Mouse (Mus musculus) G1E (cell line): ENCODE results near the gene Prpf40b. TPM values are rescaled to one million over a fixed set of nuclear protein-coding genes. Genes with fewer than 3 reads are reported as not detected.

Source experiments
- ATAC-seq: 2 replicates; pipeline ENCODE4 v1.8.0; 2016; ENCODE audit warnings: mild to moderate bottlenecking; ENCODE audit not compliant: insufficient number of reproducible peaks, poor library complexity, low FRiP score, severe bottlenecking; ENCODE audit errors: extremely low read depth
- DNase-seq: peaks from one replicate; pipeline ENCODE4 v3.0.0; 2012; ENCODE audit warnings: low spot score
- H3K27me3 ChIP-seq: 2 replicates; pipeline ENCODE4 v1.6.1; 2012; ENCODE audit warnings: mild to moderate bottlenecking, low read length, inconsistent platforms; ENCODE audit not compliant: insufficient read depth
- H3K36me3 ChIP-seq: replicated peaks from 2 replicates; pipeline ENCODE3; 2012; ENCODE audit warnings: mild to moderate bottlenecking, inconsistent platforms
- H3K4me1 ChIP-seq: 2 replicates; pipeline ENCODE4 v1.6.1; 2012; ENCODE audit warnings: low read depth, low read length, inconsistent platforms, mixed read lengths; ENCODE audit not compliant: insufficient read depth
- H3K4me3 ChIP-seq: 2 replicates; pipeline ENCODE4 v1.5.1; 2012; ENCODE audit warnings: low read depth, mild to moderate bottlenecking, inconsistent platforms, low read length, moderate library complexity, mixed read lengths
- H3K9me3 ChIP-seq: replicated peaks from 2 replicates; pipeline ENCODE4 v1.6.1; 2012; ENCODE audit warnings: inconsistent platforms
- CTCF ChIP-seq: IDR thresholded peaks from 2 replicates; pipeline ENCODE4 v1.5.1; 2012; ENCODE audit warnings: low read depth, low read length, inconsistent platforms, mixed read lengths
- GATA1 ChIP-seq: IDR thresholded peaks from 2 replicates; pipeline ENCODE4 v1.6.1; 2012; ENCODE audit warnings: borderline replicate concordance, low read length, inconsistent platforms, mixed read lengths
- GATA2 ChIP-seq: IDR thresholded peaks from 2 replicates; pipeline ENCODE4 v1.6.1; 2012; ENCODE audit warnings: low read depth, low read length, inconsistent platforms, borderline replicate concordance
- POLR2AphosphoS5 ChIP-seq: IDR thresholded peaks from 2 replicates; pipeline ENCODE4 v1.6.1; 2012; ENCODE audit warnings: low read depth, low read length, inconsistent platforms; ENCODE audit not compliant: insufficient replicate concordance
- TAL1 ChIP-seq: conservative IDR thresholded peaks from 2 replicates; pipeline ENCODE4 v1.6.1; 2012; ENCODE audit warnings: low read depth, low read length, inconsistent platforms, mixed read lengths
- polyA plus RNA-seq: library from polyadenylated mRNA; stranded (reverse); fragments of >175 nt; gene quantifications from 2 replicates; pipeline ENCODE4 v1.2.3, GENCODE M21; 2012
- total RNA-seq, 2 experiments: library from RNA; stranded (forward) in 1 of 2; stranded (reverse) in 1 of 2; fragments of 200-1000 nt in 1 of 2; fragments of >200 nt in 1 of 2; fragmentation: Nextera tagmentation in 1 of 2; gene quantifications; 2 replicates each; pipeline ENCODE4 v1.2.3; 2014 to 2017

Gene Prpf40b
- total and polyA plus RNA-seq, 3 experiments = 10.1 to 47.2 (median 39.1) TPM

DNA sequence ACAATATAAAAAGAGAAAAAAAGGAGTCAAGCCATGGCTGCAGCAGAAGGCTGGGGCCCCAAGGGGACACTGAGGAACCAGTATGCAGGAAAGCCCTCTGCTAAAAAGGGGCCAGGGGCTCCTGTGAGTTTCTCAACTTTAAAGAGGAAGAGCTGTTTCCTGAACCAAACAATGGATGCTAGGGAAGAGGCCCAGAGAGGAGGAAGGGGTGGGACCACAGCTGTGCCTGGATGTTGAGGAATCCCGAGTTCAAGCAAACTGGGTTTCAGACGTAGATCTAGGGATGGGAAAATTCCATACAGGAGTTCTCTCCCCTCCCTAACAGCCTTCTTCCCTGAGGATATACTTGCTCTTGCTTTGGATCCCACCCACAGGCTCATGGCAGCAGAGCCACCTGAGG, 31.5 kb downstream of the Prpf40b start:
- peaks cover 9% of the 10 kb centered on the region for H3K4me1 ChIP-seq
- peaks cover 51% of the 10 kb centered on the region for H3K27me3 ChIP-seq
- ATAC-seq (no peak), DNase-seq (no peak)
- no peaks in the 10 kb centered on the region for H3K36me3 ChIP-seq
- H3K4me3 ChIP-seq = no peak overlapping the region
- no peaks in the 10 kb centered on the region for H3K9me3 ChIP-seq
- TF ChIP-seq TAL1 (no peak), POLR2AphosphoS5 (no peak), GATA1 (no peak), CTCF (no peak)

DNA sequence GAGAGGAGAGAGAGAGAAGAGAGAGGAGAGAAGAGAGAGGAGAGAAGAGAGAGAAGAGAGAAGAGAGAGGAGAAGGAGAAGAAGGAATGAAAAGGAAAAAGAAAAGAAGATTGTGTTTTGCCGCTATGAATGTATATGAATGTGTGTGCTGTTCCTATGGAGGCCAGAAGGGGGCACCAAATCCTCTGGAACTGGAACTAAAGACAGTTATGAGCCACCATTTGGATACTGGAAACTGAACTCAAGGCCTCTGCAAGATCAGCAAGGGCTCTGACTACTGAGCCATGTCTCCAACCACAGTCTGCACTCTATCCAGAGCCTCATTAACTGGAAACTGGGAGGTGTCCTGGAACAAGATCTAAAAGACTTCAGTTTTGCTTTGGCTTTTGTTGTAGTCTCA, 32.1 kb downstream of the Prpf40b start:
- no peak for TF ChIP-seq GATA2
- TF ChIP-seq CTCF = peak; percentile 59
- Histone ChIP-seq H3K27me3 (peaks cover 47% of the 10 kb centered on the region), H3K4me1 (peaks cover 9% of the 10 kb centered on the region), H3K36me3 (no peaks in the 10 kb centered on the region), H3K4me3 (no peak overlapping the region), H3K9me3 (no peaks in the 10 kb centered on the region)
- DNase-seq (no peak), ATAC-seq (no peak)

DNA sequence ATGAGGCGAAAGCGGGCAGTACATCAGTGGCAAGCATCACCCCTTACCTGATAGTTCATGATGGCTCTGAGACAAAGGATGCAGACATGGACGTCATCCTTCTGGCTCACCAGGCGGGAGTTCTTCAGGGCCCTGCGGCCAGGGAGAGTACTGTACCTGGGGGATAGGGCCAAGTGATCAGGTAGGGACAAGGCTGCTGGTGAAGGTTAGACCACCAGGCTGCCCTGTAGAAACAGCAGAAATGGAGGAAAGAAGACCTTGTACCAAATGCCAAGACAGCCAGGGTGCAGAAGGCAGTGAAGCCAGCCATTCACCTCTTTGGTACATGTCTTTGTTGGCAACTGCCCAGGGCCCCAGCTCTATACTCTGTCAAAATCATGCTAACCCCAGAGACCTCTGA, 33.1 kb downstream of the Prpf40b start:
- Histone ChIP-seq H3K4me1 (peaks cover 17% of the 10 kb centered on the region), H3K9me3 (no peaks in the 10 kb centered on the region), H3K4me3 (no peak overlapping the region), H3K36me3 (no peaks in the 10 kb centered on the region), H3K27me3 (peaks cover 44% of the 10 kb centered on the region)
- TF ChIP-seq POLR2AphosphoS5 = no peak
- TF ChIP-seq GATA2 = no peak
- no peak for TF ChIP-seq TAL1
- TF ChIP-seq GATA1 = no peak
- no peak for TF ChIP-seq CTCF
- no peak for DNase-seq
- ATAC-seq = no peak

DNA sequence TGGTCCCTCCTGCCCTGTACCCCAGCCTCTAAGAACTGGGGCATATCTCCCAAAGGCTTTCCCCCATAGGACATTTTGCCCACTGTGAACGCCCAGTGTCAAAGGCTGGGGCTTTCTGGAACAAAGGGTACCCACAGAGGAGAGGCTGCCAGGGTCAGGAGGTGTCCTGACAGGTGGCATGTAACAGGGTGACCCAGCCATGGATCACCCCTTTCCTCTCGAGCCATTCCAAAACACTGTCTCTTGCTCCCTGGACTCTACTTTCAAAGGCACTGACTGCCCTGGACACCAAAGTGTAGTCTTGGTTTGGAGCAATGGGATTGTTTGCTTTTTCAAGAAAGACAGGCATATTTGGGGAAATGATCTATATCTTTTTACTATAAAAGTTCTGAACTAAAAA, 35.4 kb downstream of the Prpf40b start:
- peaks cover 29% of the 10 kb centered on the region for H3K4me1 ChIP-seq
- H3K4me3 ChIP-seq = no peak overlapping the region
- TF ChIP-seq CTCF = no peak
- H3K9me3 ChIP-seq = no peaks in the 10 kb centered on the region
- no peak for DNase-seq
- no peak for ATAC-seq
- peaks cover 26% of the 10 kb centered on the region for H3K27me3 ChIP-seq
- H3K36me3 ChIP-seq = no peaks in the 10 kb centered on the region

DNA sequence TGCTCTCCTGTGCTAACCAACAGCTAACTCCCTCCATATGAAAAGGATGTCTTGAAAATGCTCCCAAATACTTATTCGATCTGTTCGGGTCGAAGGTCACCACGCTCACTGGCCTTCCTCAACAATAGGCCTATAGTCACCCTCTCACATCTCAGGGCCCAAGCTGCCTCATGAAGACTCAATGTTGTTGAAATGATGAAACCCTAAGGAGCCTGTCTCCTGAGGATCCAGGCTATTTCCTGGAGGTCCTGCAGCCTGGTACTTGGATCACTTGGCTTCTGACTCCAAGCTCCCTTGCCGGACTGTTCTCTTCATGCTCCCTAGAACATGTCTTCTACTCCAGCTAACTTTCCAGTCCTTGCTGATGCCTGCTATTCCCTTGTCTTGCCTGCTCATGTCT, 36.5 kb downstream of the Prpf40b start:
- ATAC-seq = no peak
- DNase-seq = no peak
- H3K36me3 ChIP-seq = no peaks in the 10 kb centered on the region
- H3K27me3 ChIP-seq = peaks cover 26% of the 10 kb centered on the region
- peaks cover 29% of the 10 kb centered on the region for H3K4me1 ChIP-seq
- TF ChIP-seq TAL1 (no peak), POLR2AphosphoS5 (no peak)
- no peak overlapping the region for H3K4me3 ChIP-seq
- H3K9me3 ChIP-seq = no peaks in the 10 kb centered on the region

DNA sequence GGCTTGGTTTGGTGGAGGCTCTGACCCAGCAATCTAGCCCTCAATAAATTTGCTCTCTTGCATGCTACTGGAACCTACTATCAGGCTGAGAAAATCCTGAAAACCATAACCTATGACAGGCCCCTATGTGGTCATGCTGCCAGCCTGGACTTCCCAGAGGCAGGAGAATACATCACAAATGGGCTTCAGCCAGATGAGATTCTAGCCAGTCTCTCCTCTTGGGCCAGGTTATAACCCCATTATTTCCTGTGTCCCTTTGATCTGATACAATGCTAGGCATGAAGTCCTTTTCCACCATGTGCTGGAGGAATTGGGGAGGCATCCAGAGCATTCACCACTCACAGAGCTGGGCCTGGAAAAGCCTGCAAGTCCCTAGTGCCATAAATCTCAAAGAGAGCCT, 37.2 kb downstream of the Prpf40b start:
- TF ChIP-seq POLR2AphosphoS5 (no peak), TAL1 (no peak), GATA1 (no peak), CTCF (no peak), GATA2 (no peak)
- H3K27me3 ChIP-seq = peaks cover 27% of the 10 kb centered on the region
- no peak for ATAC-seq
- no peaks in the 10 kb centered on the region for H3K36me3 ChIP-seq
- no peak overlapping the region for H3K4me3 ChIP-seq
- peaks cover 29% of the 10 kb centered on the region for H3K4me1 ChIP-seq
- DNase-seq = no peak
- H3K9me3 ChIP-seq = no peaks in the 10 kb centered on the region

DNA sequence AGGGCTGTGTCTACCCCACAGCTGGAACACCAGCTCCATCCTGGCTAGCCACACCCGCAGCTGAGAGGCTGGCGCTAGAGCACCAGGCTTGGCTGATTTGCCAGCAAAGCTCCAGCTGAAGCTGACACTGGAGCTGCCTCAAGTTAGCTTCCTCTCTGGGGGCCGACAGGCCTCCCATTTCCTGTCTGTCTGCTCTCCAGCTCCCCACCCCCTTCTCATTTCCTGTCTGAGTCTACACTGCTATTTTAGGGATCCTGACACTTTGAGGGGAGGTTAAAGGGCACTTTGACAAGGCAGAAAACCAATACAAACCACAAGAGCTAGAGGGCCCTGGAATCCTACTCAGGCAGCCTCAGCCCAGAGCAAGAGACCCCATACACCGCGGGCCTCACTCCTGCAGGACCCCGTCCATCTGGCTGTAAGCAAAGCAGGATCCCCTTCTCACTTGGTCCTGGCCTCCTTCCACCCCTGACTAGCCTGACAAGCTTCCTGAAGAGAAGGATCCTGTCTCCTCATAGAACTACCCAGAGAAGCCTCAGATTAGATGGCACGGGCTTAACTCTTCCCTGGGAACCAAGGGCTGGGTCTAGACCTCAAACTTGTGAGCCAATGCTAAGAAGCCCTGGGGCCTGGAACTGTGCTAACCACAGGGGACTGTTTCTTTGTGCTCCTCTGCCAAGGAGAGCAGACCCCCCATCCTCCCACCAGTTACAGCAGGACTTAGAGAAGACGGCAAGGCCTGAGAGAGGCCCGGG, 38.2 kb downstream of the Prpf40b start:
- H3K4me3 ChIP-seq = no peak overlapping the region; the same call in 1 of the 2 replicates
- peak; percentile 85 for ATAC-seq

More for the DNA sequence above, 38.2 kb downstream of the Prpf40b start:
- H3K9me3 ChIP-seq = no peaks in the 10 kb centered on the region
- DNase-seq = peak; percentile 71
- H3K4me1 ChIP-seq = peaks cover 29% of the 10 kb centered on the region
- H3K36me3 ChIP-seq = no peaks in the 10 kb centered on the region
- peaks cover 28% of the 10 kb centered on the region for H3K27me3 ChIP-seq
- TF ChIP-seq GATA1 (no peak), CTCF (no peak), POLR2AphosphoS5 (no peak), GATA2 (no peak), TAL1 (no peak)
